Mouse (Mus musculus) MEL (cell line): Measurements from ENCODE around the gene Cyp2u1.

Source experiments
- CHD1 ChIP-seq: IDR thresholded peaks from 2 replicates; pipeline ENCODE4 v1.6.1; 2012; ENCODE audit warnings: low read depth, mild to moderate bottlenecking, inconsistent platforms, low read length, improper control_type of control experiment
- CTCF ChIP-seq, 3 experiments: IDR thresholded peaks in 2 of 3; conservative IDR thresholded peaks in 1 of 3; 2 replicates each; pipeline ENCODE4 v1.5.1; 2011 to 2012; ENCODE audit warnings: low read length in 3 of 3, low read depth in 2 of 3, mild to moderate bottlenecking in 2 of 3, improper control_type of control experiment in 1 of 3, inconsistent platforms in 1 of 3, mixed read lengths in 1 of 3, moderate library complexity in 1 of 3; ENCODE audit not compliant: control insufficient read depth in 1 of 3, insufficient read depth in 1 of 3, poor library complexity in 1 of 3, severe bottlenecking in 1 of 3
- E2F4 ChIP-seq: IDR thresholded peaks from 2 replicates; pipeline ENCODE4 v1.6.1; 2011; ENCODE audit warnings: low read depth, low read length, improper control_type of control experiment, borderline replicate concordance
- ELF1 ChIP-seq: IDR thresholded peaks from 2 replicates; pipeline ENCODE4 v1.6.1; 2014; ENCODE audit warnings: low read depth, mild to moderate bottlenecking, inconsistent platforms, low read length, improper control_type of control experiment, moderate library complexity
- EP300 ChIP-seq, 2 experiments: IDR thresholded peaks; 2 replicates each; pipeline ENCODE4 v1.6.1; 2011; ENCODE audit warnings: improper control_type of control experiment in 2 of 2, low read length in 2 of 2, low read depth in 1 of 2, mild to moderate bottlenecking in 1 of 2
- GABPA ChIP-seq: IDR thresholded peaks from 2 replicates; pipeline ENCODE4 v1.6.1; 2012; ENCODE audit warnings: low read depth, mild to moderate bottlenecking, inconsistent platforms, low read length, improper control_type of control experiment, moderate library complexity
- MXI1 ChIP-seq: IDR thresholded peaks from 2 replicates; pipeline ENCODE4 v1.6.1; 2011; ENCODE audit warnings: mild to moderate bottlenecking, low read depth, low read length, improper control_type of control experiment
- POLR2A ChIP-seq, 2 experiments: IDR thresholded peaks; 2 replicates each; pipeline ENCODE4 v1.6.1; 2011 to 2012; ENCODE audit warnings: low read length in 2 of 2, mild to moderate bottlenecking in 2 of 2, control low read depth in 1 of 2, improper control_type of control experiment in 1 of 2, low read depth in 1 of 2, moderate library complexity in 1 of 2; ENCODE audit not compliant: control insufficient read depth in 1 of 2, insufficient read depth in 1 of 2, poor library complexity in 1 of 2
- POLR2AphosphoS2 ChIP-seq: IDR thresholded peaks from 2 replicates; pipeline ENCODE4 v1.6.1; 2011; ENCODE audit warnings: low read length, improper control_type of control experiment
- ZMIZ1 ChIP-seq: IDR thresholded peaks from 2 replicates; pipeline ENCODE4 v1.6.1; 2012; ENCODE audit warnings: low read depth, mild to moderate bottlenecking, inconsistent platforms, low read length, improper control_type of control experiment, moderate library complexity

GRCm38 (mm10) chr3:131254991-131255390 lies 48.0 kb downstream of the Cyp2u1 start:
- TF ChIP-seq EP300 (IDR thresholded peaks at IDR 0.05; ENCODE audit: low read depth in 1 of 2, low read length in 2 of 2), result no peak
- TF ChIP-seq POLR2AphosphoS2, result no peak
- TF ChIP-seq POLR2A (IDR thresholded peaks at IDR 0.05; ENCODE audit: control insufficient read depth in 1 of 2, insufficient read depth in 1 of 2, low read depth in 1 of 2, low read length in 2 of 2, poor library complexity in 1 of 2), result no peak
- TF ChIP-seq CTCF (IDR thresholded peaks at IDR 0.05 in 2 of 3, conservative IDR thresholded peaks at IDR 0.05 in 1 of 3; ENCODE audit: control insufficient read depth in 1 of 3, insufficient read depth in 1 of 3, low read depth in 2 of 3, low read length in 3 of 3, poor library complexity in 1 of 3, severe bottlenecking in 1 of 3), result no peak
- TF ChIP-seq ZMIZ1, result no peak
- no peak for TF ChIP-seq MXI1
- no peak for TF ChIP-seq ELF1
- TF ChIP-seq GABPA, result no peak
- no peak for TF ChIP-seq CHD1
- no peak for TF ChIP-seq E2F4
